Mouse (Mus musculus) E14TG2a.4 (cell line): ENCODE data around the gene Acsbg1.

ENCODE experiments used
- CTCF ChIP-seq: conservative IDR thresholded peaks from 2 replicates; pipeline ENCODE4 v1.5.1; 2014; ENCODE audit warnings: low read length
- POU5F1 ChIP-seq: IDR thresholded peaks from 2 replicates; pipeline ENCODE4 v1.6.1; 2014; ENCODE audit warnings: low read length, borderline replicate concordance

DNA sequence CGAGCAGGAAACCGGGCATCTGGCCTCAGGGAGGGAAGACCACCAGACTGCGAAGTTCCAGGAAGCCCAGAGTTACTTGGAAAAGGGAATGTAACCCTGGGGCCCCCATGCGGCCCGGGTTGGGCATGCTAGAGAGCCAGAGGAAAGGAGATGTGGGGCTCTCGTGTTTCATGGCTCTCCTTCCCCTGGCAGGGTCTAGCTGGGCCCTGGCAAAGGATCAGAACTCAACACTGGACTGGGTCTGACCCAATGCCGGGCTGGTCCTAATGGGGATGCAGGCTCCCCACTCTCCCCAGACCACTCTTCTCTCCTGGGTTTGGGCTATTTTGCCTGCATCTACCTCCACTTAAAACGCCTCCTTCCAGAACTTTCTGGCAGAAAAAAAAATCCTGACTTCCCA lies 102.9 kb downstream of the Acsbg1 start:
- no peak for TF ChIP-seq CTCF
- no peak for TF ChIP-seq POU5F1
